Mouse (Mus musculus) layer of hippocampus, postnatal 10 days (tissue): ENCODE data around the gene Pbx1. TPM values are rescaled to one million over a fixed set of nuclear protein-coding genes. Genes with fewer than 3 reads are reported as not detected.
A peak's percentile ranks its signal among the peaks of the same experiment; 100 is the strongest.

ENCODE experiments used
- DNase-seq, 2 experiments: peaks; one replicate each; pipeline ENCODE4 v3.0.0; 2021; ENCODE audit warnings: low spot score in 2 of 2
- total RNA-seq, 2 experiments: library from RNA; stranded (reverse); gene quantifications; 2 replicates each; pipeline ENCODE4 v1.2.3; 2021

The Pbx1 gene
- total RNA-seq, 2 experiments from 2014 or later = 126 to 143 TPM

DNA sequence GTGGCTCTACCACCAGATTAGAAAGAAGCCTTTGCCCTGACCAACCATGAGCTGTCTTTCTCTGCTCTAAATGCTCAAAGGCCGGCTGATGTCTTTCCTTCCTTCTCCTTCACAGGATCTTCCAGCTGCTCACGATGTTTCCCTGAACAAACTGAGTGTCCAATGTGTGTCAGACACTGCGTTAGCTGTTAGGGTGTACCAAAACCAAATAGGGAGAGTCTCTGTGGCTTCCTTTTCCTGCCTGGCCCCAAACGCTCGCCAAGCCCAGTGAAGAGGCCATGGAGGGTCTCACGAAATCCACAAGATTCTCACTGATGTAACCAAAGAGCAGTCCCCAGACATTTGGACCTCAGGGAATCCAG lies 47.5 kb downstream of the Pbx1 start:
- no peak for DNase-seq

DNA sequence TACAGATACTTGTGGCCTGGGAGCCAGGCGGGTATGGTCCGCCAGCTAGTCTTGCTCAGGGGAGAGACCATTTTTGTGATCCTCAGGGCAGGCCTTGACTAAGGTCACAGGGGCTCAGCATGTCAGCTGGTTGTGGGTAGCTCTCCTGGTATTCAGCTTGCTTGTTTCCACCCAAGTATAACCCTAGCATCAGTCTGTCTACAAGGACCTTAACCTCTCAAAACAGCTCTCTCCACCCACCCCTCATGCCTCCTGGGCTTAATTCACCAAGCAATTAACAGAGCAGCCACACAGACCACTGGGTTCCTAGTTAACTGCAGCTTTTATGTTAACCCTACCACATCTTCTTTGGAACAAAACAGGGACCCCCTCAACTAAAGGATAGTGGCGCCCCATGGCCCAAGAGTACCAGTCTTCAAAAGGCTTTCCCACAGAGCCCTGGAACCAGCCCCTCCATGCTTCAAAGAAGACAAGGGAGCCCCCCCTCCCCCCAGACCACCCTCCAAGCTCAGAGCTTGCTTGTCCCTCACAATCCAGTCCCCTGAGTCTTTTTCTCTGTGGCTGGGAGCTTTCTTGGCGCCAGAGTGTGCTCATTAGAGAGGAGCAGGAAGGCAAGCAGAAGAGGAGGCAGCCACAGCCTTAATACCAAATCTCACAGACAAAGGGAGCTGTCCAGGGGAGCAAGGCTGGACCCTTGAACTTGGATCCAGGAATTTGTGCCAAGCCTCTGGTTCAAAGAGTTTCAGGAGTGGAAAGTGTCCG lies 48.1 kb downstream of the Pbx1 start:
- DNase-seq = peak in 1 of 2 experiments; percentile 37

DNA sequence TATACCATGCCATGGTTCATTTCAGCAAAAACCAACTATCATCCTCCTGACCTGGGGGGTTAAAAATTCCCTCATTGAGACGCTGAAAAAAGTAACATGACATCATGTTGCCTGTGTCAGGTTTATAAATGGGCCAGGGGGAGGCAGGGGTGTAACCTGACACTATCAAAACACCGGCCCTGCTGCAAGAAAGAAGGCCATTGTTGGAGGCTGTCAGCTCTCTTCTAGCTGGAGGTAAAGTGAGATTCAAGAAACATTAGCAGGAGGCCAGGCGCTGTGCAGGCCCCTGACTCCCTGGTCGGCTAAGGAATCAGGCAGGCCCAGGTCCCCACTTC lies 49.3 kb downstream of the Pbx1 start:
- no peak for DNase-seq

DNA sequence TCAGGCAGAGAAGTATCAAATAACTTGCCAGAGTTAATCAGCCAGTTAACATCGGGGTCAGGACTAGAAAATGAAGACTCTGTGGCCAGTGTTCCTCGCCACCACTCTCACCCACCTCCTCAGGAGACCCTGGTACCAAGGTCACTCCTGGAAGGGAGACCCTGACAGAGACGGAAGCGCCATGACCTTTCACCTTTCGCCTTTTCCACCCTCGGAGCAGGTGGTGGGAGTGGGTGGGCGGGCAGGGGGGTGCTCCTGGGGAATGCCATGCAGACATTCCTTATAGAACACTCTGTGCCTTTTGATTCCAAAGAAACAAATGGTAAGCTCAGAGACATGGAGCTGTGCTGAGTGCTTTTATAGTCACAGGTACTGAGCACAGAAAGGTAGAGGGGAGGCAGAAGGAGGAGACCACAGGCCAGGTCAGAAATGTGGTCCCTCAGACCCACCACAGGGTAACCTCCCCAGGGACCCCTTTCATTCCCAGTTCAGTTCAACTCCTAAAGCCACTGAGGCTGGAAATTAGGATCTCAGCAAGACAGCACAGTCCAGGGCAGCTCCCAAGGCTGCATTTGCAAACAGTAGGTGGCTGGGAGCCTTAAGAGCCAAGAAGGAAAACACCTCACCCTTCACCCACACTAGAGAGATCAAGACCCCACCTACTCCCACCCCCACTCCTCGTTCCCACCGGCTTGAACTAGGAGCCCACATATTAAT lies 49.8 kb downstream of the Pbx1 start:
- DNase-seq = no peak

DNA sequence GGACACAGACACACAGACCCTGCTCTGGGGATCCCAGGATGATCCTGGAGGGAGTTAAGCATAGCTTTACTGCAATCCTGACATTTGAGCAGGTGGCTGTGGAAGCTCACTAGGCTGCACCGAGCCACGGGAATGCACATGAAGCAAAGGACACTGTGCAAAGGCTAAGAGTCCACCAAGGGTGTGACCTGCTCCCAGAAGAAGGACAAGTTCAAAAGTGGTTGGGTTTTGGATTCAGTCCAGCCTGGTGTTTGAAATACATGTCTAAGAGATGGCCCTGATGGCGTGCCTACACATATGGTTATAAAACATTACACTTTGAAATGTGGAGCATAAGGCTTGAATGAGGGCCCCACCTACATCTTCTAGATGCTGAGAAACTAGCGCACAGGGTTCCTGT lies 50.6 kb downstream of the Pbx1 start:
- DNase-seq = no peak

DNA sequence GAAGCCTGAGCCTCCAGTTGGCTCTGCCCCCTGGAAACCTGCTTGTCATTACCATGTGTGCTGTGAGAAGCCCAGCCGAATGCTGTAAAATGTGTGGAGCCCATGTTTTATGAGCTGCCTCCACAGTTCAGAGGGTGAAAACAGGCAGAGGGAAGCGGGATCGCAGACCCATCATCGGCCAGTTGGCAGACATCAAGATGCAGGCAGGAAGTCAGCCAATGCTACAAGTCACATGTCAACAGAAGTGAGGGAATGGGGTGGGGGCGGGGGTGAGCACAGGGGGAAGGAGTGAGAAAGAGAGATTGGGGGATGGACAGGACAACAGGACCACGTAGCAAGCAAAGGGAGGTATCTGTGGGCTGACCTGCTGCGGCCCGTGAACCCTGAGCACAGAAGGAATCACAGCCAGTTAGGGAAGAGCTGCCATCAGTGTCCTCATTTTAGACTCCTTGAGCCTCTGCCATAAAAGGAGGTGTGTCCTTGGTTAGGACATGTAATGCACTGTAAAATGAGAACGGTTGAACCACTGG lies 51.8 kb downstream of the Pbx1 start:
- no peak for DNase-seq

DNA sequence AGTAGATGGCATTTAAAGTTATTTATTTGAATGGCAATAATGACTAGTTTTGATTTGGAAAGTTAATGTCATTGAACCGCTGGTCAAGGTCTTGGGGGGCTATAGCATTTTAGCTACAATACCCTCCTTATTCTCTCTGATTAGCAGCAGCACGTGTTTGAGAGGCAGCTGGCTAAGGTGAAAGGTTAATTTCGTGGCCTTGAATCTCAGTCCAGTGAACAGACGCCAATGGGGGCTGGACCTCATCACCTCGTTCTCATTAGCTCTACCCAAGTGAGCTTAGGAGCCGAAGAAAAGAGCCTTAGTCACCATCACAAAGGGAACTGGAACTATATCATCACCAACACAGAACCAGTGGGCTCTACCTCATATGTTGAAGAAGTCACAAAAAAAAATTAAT lies 54.4 kb downstream of the Pbx1 start:
- DNase-seq = no peak

DNA sequence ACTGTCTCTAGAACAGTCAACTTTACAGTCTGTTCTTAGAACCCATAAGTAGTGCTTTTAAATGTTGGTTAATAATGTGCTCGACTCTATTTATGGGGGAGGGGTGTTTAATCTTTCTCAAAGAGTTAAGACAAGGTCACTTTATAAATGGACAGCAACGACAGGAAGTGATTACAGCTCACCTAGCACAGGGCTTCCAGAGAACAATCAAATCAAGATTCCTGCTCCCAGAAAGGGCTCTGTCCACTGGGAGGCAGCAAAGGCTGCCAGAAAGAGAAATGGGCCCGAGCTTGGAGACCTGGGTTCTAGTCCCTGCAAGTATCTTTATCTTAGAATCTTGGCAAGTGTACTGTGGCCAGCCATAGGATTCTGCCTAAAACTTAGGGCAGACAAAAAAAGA lies 55.7 kb downstream of the Pbx1 start:
- no peak for DNase-seq

DNA sequence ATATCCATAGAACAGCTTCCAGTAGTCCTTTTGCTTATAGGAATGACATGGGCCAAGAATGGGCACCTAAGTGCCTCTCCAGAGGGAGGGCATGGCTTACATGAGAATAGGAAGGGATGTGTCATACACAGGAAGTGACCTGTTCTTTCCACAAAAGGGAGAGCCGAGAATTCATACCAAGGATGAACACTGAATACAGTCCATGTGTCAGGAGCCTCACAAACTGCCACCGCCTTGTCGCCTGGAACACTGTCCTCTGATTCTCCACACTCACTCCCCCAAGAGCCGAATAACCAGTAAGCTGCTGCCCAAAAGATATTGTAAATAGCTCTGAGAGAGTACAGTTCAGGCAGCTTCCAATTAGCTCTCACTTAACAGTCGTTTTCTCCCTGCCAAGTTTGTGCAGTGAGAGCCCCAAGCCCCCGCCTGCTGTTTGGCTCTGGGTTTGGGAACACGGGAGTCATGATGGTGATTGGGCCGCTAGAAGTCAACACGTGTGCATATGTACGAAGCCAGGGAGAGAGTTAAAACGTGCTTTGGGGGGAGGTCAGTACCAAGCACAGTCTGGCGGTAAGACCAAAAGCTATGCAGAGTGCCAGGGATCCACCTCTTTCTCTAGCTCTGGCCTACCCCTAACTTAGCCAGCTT lies 57.0 kb downstream of the Pbx1 start:
- peak in 1 of 2 experiments; percentile 51 for DNase-seq

DNA sequence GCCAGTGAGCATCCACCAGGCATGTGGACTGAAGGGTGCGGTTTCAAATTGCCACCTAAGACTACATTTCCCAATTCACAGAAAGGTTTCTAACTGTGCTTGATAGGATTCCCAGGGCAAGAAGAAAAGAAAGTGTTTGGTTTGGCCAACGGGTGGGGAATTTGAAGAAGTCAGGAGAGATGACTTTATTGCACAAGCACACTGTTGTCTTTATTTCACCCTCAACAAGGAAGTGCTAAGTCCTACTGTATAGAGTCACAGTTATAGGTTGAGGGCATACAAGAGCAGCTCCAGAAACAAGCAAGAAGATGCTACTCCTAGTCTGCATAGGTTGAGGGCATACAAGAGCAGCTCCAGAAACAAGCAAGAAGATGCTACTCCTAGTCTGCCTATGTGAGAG lies 60.0 kb downstream of the Pbx1 start:
- DNase-seq = no peak

DNA sequence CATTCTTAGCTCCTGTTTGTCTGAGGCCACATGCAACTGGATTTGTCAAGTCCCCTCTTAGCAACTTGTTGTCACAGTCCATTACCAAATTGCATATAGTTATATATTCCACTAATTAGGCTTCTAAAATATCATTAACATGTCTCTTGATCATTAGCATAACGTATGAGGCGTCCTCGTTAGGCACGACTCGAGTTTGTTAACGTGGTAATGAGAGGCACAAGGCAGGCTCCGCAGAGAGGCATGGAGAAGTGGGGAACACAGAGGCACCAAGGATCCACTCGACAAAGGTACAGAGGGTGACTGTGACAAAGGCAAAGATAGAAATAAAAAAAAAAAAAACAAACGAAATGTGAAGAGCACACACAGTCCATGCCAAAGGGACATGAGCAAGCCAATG lies 61.1 kb downstream of the Pbx1 start:
- DNase-seq = no peak

DNA sequence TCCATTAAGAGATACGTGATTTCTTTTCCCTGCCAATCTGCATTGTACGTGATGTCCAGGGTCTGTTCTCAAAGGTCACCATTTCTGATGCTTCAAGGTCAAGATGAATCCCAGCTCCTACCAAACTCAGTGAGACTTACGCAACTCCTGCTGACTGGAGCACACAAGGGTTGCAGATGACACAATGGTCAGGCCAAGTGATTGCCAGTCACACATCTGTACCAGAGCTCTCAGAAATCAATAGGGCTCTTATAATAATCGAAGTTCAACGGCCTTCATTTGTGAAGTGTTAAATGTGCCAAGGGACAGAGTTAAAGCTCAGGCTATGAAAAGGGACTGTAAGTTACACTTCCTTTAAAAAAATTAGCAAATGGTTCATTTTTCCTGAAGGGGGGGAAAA lies 65.8 kb downstream of the Pbx1 start:
- DNase-seq = no peak

DNA sequence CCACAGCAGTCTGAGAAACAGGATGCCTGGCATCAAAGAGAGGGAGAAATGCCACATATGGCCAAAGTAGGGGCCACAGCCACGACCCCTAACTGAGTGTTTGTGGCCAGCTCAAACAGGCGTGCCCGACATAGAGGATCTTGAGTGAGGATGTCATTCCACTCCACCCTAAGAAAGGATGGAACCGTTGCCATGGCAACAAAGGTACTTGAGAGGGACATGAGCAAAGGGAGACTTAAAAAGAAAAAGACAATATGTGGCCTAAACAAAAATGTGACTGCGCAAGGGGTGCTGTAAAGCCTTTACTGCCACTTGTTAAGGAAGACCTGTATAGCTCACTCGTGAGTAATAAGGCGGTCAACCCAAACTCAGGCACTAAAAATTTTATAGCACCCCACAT lies 67.7 kb downstream of the Pbx1 start:
- no peak for DNase-seq

DNA sequence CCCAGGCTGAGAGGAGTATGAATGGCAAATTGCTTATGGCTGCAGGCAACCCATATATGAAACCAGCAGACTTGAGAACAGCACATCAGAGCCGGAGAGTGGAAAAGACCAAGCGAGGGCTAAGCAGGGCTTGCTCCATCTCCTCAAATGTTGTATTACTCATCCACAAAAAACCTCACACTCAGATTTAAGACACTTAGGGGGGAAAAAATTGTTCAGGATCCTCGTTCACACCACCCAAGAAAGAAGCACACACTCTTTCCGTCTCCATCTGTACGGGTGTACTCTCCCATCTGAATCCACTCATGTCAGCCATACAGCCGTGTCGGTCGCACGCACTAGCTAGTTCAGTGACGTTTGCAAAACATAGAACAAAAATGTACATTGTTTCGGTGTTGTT lies 69.0 kb downstream of the Pbx1 start:
- no peak for DNase-seq

DNA sequence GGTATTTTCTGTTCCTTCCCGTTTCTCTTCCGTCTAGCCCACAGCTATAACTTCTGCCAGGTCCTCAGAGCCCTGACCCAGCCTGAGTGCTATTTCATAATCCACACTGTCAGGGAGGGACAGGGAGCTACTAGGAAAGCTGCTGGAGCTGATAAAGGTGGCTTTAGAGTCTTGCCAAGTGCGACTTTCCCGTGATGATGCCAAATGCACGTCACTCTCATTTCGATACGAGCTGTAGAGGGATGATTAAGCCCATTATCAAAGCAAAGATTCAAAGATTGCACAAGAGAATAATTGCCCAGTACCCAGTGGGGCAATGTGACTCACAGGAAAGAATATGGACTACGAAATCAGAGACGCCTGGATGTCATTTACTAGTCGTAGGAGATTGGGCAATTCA lies 69.6 kb downstream of the Pbx1 start:
- DNase-seq = no peak

DNA sequence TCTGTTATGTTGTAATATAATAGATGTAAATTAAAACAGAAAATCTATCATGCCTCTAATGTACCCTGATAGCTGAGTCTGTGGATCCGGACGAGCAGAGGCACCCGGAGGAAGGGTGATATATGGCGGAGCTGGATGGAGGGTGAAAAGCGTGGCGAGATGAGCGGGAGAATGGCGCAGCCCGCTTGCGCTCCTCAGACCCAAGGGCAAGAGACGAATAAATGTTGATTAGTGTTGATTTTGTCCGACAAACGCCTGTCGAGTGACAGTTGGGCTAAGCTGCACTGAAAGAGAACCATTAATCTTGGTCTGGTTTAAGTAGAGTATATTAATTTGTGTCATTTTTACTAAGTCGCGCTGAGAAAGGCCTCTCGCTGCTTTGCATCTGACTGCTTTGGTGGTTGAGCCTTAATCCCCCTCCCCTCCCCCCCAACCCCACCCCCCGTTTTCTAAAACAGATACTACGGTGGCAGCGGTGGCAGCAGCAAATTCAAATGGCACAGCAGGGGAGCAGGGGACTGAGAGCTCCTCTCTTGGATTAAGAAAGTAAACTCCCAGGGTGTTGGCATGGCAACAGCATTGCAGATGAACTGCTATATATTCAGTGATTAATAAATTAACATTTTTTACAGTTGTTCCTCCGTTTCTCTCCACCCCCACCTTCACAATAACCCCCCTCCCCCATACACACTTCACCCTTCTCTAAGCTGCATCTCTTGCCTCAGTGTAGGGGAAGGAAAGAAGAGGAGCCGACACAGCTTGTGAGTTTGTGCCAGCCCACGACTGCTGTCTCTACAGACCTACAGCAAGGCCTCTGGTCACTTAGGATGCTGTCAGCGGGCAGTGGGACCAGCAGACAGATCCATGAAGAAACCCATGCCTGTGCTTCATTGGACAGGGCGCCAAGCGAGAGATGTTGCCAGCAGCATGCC lies 74.1 kb downstream of the Pbx1 start:
- DNase-seq = no peak

DNA sequence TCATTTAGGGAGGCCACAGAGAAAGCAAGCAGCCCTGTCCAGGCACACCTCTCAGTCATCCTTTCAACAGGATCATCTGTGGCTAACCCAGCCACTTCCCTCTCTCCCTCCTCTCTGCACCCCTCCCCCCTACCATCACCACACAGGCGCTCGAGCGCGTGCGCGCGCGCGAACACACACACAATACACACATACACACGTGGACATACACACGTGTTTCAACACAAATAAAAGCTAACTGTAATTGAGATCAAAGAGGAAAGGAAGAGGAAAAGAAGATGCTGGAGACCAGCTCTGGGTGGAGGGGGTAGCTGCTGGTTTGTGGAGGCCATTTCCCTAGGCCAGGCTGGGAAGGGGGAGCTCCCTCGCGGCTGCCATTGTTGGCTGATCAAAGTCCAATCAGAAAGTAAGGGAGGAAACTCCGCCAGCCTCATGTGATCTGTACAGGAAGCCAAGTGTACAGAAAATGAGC lies 75.1 kb downstream of the Pbx1 start:
- peak; percentile 50 to 55 for DNase-seq

DNA sequence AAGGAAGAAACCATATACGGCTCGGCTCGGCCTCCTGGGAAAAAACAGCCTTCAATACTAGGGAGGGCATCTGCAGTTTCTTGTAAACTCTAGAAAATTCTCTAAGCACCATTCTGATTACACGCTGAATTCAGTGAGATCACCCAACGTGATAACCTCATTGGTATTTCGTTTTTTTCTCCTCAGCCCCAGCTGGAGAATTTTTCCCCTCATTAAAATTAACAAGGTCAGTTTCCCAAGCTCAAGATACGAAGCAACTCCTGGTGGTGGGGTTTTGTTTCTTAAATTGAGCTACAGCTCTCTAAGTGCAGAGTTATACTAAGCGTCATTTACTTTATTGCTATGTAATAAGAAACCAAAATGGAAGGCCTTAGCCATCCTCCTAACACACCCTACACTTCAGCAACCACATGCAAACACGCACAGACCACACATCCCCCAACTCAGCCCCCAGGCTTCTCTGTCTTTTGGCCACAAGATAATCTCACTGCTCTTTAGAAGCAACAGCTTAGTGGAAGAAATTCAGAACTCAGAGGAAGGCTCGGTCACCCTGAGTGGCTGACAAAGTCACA lies 76.0 kb downstream of the Pbx1 start:
- no peak for DNase-seq

DNA sequence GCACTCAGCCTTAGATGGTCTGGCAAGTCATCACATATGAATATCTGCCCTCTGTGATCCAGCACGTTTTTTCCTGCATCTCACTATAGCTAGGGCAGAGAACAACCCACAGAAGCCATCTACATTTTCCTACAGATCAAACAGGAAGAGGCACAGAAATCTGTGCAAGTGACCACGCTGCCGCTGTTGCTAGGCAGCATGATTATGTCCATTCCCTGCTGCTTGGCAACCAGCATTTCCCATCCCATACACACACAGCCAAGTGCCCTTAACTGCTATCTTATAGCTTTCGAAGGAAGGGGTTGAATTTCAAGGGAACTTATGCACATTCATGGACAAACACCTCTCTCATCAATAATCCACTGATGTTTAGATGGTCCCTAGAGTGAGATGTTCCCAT lies 77.1 kb downstream of the Pbx1 start:
- no peak for DNase-seq

DNA sequence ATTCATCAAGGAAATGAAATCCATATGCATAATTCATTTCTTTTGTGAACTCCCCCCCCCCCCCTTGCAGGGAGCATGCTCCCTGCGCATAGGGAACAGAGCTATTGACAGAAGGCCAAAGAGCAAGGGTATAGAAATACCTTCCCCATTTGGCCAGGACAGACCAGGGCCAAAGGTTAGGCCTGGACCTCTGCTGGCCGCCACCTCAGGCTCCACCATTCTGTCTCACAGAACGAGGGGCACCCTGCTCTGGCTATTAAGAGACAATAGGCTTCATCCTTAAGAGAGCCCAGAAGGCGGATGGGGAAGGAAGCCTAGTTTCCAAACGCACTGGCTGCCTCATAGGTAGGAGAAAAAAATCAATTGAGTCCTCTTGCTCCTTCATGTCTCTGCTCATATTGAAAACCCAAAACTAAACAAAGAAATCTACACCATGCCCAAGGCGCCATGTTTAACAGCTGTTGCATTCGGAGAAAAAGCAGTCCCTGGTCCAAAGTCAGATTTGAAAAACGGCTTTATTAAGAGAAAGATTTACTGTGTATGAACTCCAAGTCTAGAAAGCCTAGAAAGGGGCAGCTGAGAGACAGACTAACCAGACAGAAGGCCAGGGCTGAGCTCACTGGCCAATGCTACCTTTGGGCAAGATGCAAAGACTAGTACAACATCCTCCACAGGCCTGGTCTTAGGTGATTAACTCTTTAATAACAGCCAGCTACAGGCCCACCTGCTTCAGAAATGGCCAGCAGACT lies 83.9 kb downstream of the Pbx1 start:
- DNase-seq = no peak
